Mouse (Mus musculus): ENCODE results near the gene Dmrt3. TPM values are rescaled to one million over a fixed set of nuclear protein-coding genes. Genes with fewer than 3 reads are reported as not detected.

The Dmrt3 gene
- not detected for polyA plus RNA-seq (2017; shearing (Covaris generic))

DNA sequence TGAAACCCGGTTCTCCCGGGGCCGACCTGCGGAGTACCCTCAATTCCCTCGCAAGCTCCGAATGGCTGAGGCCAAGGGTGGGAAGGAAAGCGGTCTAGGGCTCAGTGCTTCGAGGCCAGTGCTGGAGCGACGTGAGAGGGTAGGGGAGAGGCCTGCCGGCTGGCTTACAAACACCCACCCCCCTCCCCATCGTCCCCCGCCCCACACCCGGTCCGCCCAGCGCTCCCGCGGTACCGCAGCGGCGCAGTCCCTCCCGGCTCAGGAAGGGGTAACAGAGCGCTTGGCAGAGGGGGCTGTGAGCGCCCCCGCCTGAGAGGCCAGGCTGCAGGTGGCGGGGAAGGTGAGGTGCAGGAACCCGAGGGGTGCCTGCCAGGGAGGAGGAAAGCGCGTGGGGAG, at the start of gene Dmrt3:
TSS of gene Dmrt3 (plus strand) at position 287 of the 396 bp plus-strand sequence.

DNA sequence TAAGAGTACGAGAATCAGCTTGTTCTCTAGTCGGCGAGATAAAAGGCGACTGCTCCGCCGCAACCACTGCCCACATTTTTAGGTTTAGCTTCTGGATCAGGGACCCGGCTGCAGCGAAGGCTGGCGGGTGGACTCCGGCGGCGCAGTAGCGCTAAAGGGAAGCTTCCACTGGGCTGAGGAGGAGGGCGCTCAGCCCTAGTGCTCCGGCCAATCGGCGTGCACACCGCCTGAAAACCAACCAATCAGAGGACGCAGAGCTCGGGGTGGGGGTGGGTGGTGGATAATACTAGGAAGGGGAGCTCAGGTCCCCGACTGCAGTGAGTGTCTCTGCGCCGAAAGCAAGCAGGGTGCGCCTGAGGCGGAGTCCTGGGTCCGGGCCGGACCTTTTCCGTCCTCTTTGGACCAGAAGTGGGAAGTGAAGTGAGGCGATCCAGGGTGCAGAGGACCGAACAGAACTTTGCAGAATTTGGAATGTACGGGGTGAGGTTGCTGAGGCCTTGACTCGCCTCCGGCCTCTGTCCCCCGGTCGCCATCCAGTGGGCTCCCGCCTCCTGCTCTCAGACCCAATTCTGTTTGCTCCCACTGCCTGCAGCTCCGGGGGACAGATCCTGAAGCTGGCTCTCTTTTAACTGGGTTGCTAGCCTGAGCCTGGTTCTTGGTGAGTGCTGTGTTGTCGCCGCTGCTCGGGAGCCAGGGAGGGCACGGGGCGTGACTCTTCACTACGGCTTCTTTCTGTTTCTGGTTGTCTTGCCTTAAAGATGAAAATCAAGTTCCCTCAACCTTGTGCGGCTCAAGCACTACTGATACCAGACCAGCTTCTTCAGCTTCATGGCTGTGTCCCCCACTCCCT, 62.2 kb downstream of the Dmrt3 start, which contains the start of gene Dmrt2:
TSS of gene Dmrt2 (plus strand) at position 311 of the 850 bp plus-strand sequence.

Other genes starting within 250 kb of the Dmrt3 start
- gene Dmrt1, start 104.7 kb upstream of the Dmrt3 start, polyA plus RNA-seq (2017; shearing (Covaris generic)) = not detected
- not detected for gene Dmrt2, start 62.1 kb downstream of the Dmrt3 start, polyA plus RNA-seq (2017; shearing (Covaris generic))

Data from naive thymus-derived CD4-positive, alpha-beta T cell, adult 5 months (primary cell).